Comparison of ENCODE assay signal across 8 mouse cellular contexts in genomic region chrX:18162192-18162857, GRCm38 (mm10). TPM values are rescaled to one million over a fixed set of nuclear protein-coding genes. Genes with fewer than 3 reads are reported as not detected.
A peak's percentile ranks its signal among the peaks of the same experiment; 100 is the strongest.
DNase-seq lines count a peak whose midpoint lies in the region; ATAC-seq and TF ChIP-seq lines count a peak whose summit lies in the region.

Gene Kdm6a (plus strand): TSS chrX:18162575.

- H3K9me3 ChIP-seq in hindbrain, embryonic 10.5 days, result no peaks in the 10 kb centered on the region
- no peaks in the 10 kb centered on the region for H3K9me3 ChIP-seq in lung, postnatal 0 days (ENCODE audit: low read length)

- DNase-seq in MN1 (ENCODE audit: low spot score), result peak; percentile 97
- DNase-seq in cerebellum, adult 9-10 months, result peak; percentile 100
- peak; percentile 96 for DNase-seq in hindbrain, embryonic 10.5 days (ENCODE audit: low spot score)
- DNase-seq in layer of hippocampus, adult 9-11 months, result peak; percentile 99
- DNase-seq in lung, postnatal 0 days (ENCODE audit: low spot score), result peak; percentile 99
- peak; percentile 99 for DNase-seq in ovary, postnatal 14 days (ENCODE audit: low spot score)
- DNase-seq in thymus, postnatal 14 days, result peak; percentile 97

- H3K36me3 ChIP-seq in hindbrain, embryonic 10.5 days, result no peaks in the 10 kb centered on the region
- no peaks in the 10 kb centered on the region for H3K36me3 ChIP-seq in lung, postnatal 0 days (ENCODE audit: insufficient read depth, low read length)

- peak within 1 kb of the TSS; percentile 97 for H3K27ac ChIP-seq in hindbrain, embryonic 10.5 days
- peak within 1 kb of the TSS; percentile 97 for H3K27ac ChIP-seq in lung, postnatal 0 days (ENCODE audit: low read length)

- ATAC-seq in frontal cortex, adult (ENCODE audit: low TSS enrichment), result peak; percentile 93
- ATAC-seq in lung, postnatal 0 days, result peak; percentile 97

- H3K27me3 ChIP-seq in hindbrain, embryonic 10.5 days (ENCODE audit: insufficient read depth, poor library complexity, severe bottlenecking), result no peaks in the 10 kb centered on the region
- H3K27me3 ChIP-seq in lung, postnatal 0 days (replicated peaks; ENCODE audit: insufficient read depth, low read length), result no peaks in the 10 kb centered on the region

- no peak for TF ChIP-seq EP300 in lung, postnatal 0 days (IDR thresholded peaks at IDR 0.05)

- peak within 1 kb of the TSS; percentile 71 for H3K9ac ChIP-seq in lung, postnatal 0 days (replicated peaks; ENCODE audit: low read depth)

- no peaks in the 10 kb centered on the region for H3K4me1 ChIP-seq in hindbrain, embryonic 10.5 days (replicated peaks)
- H3K4me1 ChIP-seq in lung, postnatal 0 days (ENCODE audit: insufficient read depth, low read depth, low read length), result no peaks in the 10 kb centered on the region

- H3K4me3 ChIP-seq in hindbrain, embryonic 10.5 days, result peak within 1 kb of the TSS; percentile 82
- H3K4me3 ChIP-seq in lung, postnatal 0 days (ENCODE audit: low read depth, low read length), result peak within 1 kb of the TSS; percentile 82

- TF ChIP-seq CTCF in lung, postnatal 0 days (IDR thresholded peaks at IDR 0.05), result no peak

- WGBS in hindbrain, embryonic 10.5 days, result under 1% methylated on average over 50 of the region's 50 CpGs
- WGBS in lung, postnatal 0 days, result 1% methylated on average over 37 of the region's 50 CpGs

- peak within 1 kb of the TSS; percentile 66 for H3K4me2 ChIP-seq in lung, postnatal 0 days (replicated peaks; ENCODE audit: low read depth, low read length)

RNA-seq across cellular contexts. Expression of gene Kdm6a, which starts in this region (rescaled TPM):
- 28.9 and 31.0 TPM in 2 replicates for polyA plus RNA-seq in hindbrain, embryonic 10.5 days (2016; fragmentation: Nextera tagmentation; extraction: Ambion mirVana)
- polyA plus RNA-seq in lung, postnatal 0 days (2015; fragmentation: Nextera tagmentation; extraction: Ambion mirVana), result 16.3 and 17.4 TPM in 2 replicates

Comparison
In these comparisons a context has a peak if more than half of its experiments do, and no peak if none do; other contexts are left out.
1. Peak in every context shown above with its lines: DNase-seq, ATAC-seq, H3K4me3 ChIP-seq and H3K27ac ChIP-seq.